Mouse (Mus musculus) frontal cortex, postnatal 14 days (tissue): ENCODE results near the gene Sema4b.

Source experiments
- DNase-seq, 2 experiments: peaks; one replicate each; pipeline ENCODE4 v3.0.0; 2022; ENCODE audit warnings: low spot score in 2 of 2

The Sema4b gene

GRCm38 (mm10) chr7:80186531-80187296 is at the start of gene Sema4b:
TSS of gene Sema4b (plus strand) at chr7:80186841.
- DNase-seq, result peak; percentile 90 to 93

- DNase-seq, result no peak
Observed at GRCm38 (mm10) chr7:80138375-80138774, 48.3 kb upstream of the Sema4b start.

GRCm38 (mm10) chr7:80140815-80141214 is 45.8 kb upstream of the Sema4b start:
- peak; percentile 22 to 53 for DNase-seq

- DNase-seq, result peak; percentile 70 to 75
Observed at GRCm38 (mm10) chr7:80143331-80144273, 43.0 kb upstream of the Sema4b start.

- no peak for DNase-seq
Observed at GRCm38 (mm10) chr7:80144695-80145094, 41.9 kb upstream of the Sema4b start.

GRCm38 (mm10) chr7:80146077-80146476 is 40.6 kb upstream of the Sema4b start:
- no peak for DNase-seq

GRCm38 (mm10) chr7:80149356-80149755 is 37.3 kb upstream of the Sema4b start:
- peak; percentile 36 to 37 for DNase-seq

GRCm38 (mm10) chr7:80152152-80152551 is 34.5 kb upstream of the Sema4b start:
- no peak for DNase-seq

GRCm38 (mm10) chr7:80152756-80153155 is 33.9 kb upstream of the Sema4b start:
- no peak for DNase-seq

GRCm38 (mm10) chr7:80154689-80155088 is 32.0 kb upstream of the Sema4b start:
- DNase-seq, result no peak

- no peak for DNase-seq
Observed at GRCm38 (mm10) chr7:80156711-80157227, 29.9 kb upstream of the Sema4b start.

- no peak for DNase-seq
Observed at GRCm38 (mm10) chr7:80158496-80159268, 28.0 kb upstream of the Sema4b start.

- DNase-seq, result no peak
Observed at GRCm38 (mm10) chr7:80160293-80160944, 26.2 kb upstream of the Sema4b start.

GRCm38 (mm10) chr7:80160945-80161306 is 25.7 kb upstream of the Sema4b start:
- no peak for DNase-seq

GRCm38 (mm10) chr7:80165432-80165831 is 21.2 kb upstream of the Sema4b start:
- no peak for DNase-seq

- no peak for DNase-seq
Observed at GRCm38 (mm10) chr7:80166740-80167139, 19.9 kb upstream of the Sema4b start.

- no peak for DNase-seq
Observed at GRCm38 (mm10) chr7:80169847-80170246, 16.8 kb upstream of the Sema4b start.

GRCm38 (mm10) chr7:80171345-80171744 is 15.3 kb upstream of the Sema4b start:
- DNase-seq, result peak; percentile 50 to 60

GRCm38 (mm10) chr7:80172069-80172956 is 14.3 kb upstream of the Sema4b start:
- DNase-seq, result no peak

GRCm38 (mm10) chr7:80176159-80176558 is 10.5 kb upstream of the Sema4b start:
- no peak for DNase-seq
